Mouse (Mus musculus) heart, postnatal 10 days (tissue): ENCODE results near the gene Bbx. TPM values are rescaled to one million over a fixed set of nuclear protein-coding genes. Genes with fewer than 3 reads are reported as not detected.

Experiments used
- DNase-seq, 2 experiments: peaks; one replicate each; pipeline ENCODE4 v3.0.0; 2021
- intact Hi-C: fragments of 180-260 bp; cut with DNase I; formaldehyde crosslinking; loops from one replicate; pipeline ENCODE4 v1.15.1; 2025
- total RNA-seq, 2 experiments: library from RNA; stranded (reverse); gene quantifications; 2 replicates each; pipeline ENCODE4 v1.2.3; 2021

Gene Bbx
- total RNA-seq, 2 experiments from 2014 or later: 17.3 to 18.9 TPM

DNA sequence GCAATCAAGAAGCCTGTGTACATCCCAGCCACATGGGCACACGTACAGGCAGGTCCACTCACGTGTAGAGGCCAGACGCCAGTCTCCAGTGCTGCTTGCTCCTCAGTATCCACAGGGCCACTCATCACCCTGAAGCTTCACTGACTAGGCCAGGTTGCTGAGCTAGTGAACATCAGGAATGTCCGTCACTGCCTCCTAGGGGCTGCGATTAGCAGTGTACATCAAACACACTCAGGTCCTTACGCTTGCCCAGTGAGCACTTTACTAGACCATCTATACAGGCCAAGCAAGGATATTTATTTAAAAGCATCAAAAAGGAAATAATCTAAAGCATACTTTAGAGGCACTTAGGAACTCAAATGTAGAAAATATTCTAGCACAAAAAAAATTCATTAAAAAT is 107.9 kb downstream of the Bbx start:
- no peak for DNase-seq
- intact Hi-C loops: no loop called here

DNA sequence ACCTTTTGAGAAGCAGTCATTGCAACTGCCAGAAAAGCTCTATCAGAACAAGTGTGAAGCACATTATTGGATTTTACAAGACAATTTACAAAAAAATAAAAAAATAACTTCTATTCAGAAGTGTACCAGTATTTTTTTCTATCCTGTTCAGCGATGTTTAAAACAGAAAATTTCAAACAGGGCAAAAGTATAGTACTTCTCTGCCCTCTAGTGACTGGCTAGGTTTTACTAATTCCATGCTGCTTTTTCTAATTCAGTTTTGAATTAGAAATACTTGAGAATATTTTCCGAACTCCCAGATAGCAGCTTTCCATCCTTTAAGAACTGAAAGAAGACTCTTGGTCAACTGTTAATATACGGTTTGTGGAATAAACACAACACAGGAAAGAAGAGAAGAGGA is 110.8 kb downstream of the Bbx start:
- intact Hi-C loops: no loop called here
- DNase-seq: no peak

DNA sequence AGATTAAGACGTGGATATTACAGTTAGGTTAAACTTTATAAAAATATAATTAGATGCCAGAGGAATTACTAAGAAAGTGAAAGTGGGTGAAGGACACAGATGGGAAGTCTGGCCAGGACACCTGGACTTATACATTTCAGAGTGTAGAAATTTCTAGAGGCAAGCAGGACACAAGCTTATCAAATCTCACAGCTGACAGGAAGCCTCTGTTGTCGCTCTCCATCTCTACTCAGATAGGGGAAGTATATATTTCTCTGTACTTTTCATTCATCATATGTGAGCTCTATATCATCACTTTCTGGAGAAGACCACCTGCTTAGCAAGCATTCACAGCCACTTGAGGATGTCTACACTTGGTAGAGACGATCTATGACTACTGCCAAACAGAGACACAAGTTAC is 113.9 kb downstream of the Bbx start:
- no peak for DNase-seq
- intact Hi-C loops: no loop called here

DNA sequence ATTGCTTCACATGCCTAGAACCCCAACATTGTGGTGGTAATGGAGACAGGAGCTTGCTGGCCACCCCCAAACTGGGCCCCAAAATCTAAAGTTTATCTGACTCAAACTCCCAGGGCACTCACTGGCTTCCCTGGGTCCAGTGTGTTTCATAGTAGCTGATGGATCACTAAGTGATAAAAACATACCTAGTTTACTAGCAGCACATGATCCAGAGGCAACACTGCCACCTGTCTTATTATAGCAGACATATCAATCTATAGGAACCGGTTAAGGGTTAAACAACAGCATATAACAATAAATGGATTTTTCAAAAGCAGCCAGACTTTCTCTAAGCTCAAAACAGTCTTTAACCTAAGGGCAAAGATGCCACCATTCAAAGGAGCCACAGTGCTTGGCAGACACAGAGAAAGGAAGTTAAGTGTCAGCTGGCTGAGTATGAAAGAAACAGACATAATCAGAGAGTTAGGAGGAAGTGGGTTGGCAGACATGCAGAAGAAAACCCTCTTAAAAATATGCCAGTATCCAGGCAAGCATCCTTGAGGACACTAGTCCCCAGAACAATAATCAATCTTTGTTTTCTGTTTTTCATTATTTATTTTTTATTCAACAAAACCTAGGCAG is 116.7 kb downstream of the Bbx start:
- DNase-seq: no peak
- intact Hi-C loops: no loop called here

DNA sequence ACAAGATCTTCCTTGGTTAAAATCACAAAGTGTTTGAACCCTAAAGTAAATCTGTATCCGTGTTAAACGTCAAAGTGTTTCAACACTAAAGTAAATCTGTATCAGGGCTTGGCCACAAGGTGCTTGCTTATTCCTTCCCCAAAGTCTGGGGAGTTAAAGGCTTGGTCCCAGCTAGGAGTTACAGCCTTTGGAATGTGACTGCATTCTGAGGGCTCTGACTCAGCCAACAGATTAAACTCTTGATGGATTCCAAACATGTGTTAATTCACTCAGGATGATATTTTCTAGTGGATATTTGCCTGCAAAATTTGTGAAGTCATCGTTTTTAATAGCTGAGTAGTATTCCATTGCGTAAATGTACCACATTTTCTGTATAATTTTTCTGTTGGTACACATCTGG is 120.6 kb downstream of the Bbx start:
- no peak for DNase-seq
- intact Hi-C loops: no loop called here

DNA sequence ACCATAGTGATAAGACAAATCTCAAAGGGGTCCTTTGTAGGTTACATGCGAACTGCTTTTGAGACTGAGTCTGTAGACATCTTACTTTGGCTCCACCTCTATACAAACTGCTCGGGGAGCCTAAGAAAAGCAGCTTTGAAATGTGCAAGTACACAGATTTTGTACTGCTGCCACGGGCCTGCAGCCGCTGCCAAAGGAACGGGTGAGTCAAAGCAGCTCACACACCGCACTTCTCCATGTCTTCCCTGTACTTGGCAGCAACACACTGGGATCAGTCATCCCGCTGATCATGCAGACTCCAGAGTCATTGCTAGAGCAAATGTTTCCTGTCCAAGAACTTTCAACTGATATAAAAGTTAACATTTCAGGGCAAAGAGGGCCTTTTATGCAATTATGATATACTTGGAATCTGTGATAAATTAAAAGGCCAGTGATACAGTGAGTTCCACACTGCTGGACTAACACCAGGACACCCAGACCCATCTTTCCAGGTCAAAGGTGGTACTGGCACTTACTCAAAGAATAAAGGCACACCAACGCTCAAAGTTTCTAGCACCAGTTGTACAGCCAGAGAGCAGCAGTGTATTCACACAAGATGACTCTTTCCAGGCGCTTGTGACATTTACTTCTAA is 122.7 kb downstream of the Bbx start:
- DNase-seq: peak; percentile 87 to 89
- intact Hi-C loops: loop anchor here (5.0 to 10.0 kb wide), 5 partner anchors 52 to 1145 kb away; no protein-coding TSS in a partner anchor

DNA sequence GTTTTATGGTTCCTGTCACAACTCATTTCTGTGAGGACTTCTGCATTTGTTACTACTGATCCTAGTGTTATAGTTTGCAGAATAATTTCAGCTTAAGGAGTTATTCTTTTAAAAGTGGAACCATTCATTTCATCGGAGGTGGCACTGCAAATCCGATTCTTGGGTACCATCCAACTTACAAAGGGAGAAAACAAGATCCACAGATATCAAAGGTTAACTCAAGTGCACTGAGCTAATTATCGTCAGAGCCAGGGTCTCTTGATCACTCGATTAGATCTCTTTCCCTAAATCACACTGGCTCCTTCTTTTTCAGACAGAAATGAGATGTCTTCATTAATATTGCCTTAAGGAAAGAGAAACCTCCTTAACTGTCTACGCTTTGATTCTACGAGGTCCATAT is 123.9 kb downstream of the Bbx start:
- intact Hi-C loops: loop anchor here (5.0 to 10.0 kb wide), 5 partner anchors 51 to 1143 kb away; no protein-coding TSS in a partner anchor
- DNase-seq: no peak

DNA sequence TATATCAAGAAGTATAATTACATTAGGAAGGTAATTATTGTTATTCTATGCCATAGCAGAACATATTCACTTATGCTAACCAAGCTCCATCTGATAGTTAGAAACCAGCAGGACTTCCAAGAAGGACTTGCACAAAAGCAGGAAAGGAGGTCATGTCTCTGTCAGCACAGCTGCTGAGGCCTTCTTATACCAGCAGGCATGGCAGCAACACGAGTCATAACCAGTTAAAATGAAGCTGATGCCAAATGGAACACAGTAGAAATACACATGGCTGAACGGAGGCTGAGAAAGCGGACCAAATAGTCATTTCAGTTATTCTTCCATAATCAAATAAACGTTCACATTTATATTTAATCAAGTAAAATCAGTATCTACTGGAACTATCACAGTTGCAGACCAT is 125.0 kb downstream of the Bbx start:
- intact Hi-C loops: loop anchor here (5.0 to 10.0 kb wide), 5 partner anchors 50 to 1142 kb away; no protein-coding TSS in a partner anchor
- DNase-seq: no peak

DNA sequence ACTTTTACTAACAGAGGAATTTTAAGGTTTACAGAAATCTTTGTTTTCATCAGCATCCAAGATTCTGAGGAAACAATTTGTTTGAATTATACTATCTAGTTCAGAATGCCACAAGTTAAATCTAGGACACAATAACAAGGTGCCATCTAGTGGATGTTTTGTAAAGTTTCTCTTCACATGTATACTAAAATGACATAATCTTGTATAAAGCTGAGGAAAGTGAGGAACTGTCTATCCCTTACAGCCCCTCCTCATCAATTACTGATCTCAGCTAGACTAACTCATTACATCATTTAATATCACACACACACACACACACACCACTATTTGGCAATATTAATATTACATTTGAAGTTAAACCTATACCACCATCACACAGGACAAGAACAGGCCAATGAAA is 125.5 kb downstream of the Bbx start:
- intact Hi-C loops: loop anchor here (5.0 to 10.0 kb wide), 5 partner anchors 49 to 1142 kb away; no protein-coding TSS in a partner anchor
- DNase-seq: no peak

DNA sequence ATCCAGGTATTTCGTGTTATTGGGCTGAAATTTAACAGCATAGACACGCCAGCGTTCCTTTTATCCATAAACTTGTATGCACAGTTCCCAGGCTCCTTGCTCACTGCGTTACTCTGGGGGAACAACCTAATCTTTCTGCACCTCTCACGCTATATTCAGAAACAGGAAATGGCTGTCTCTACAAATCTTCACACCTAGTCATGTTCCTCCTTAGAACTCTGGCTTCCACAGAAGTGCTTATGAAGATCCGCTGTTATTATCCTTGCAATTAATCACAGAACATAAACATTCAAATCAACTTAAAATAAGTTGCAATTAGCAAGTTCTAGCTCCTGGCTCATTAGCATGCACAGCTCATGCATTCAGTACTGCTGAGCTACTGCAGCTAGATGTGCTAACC is 127.0 kb downstream of the Bbx start:
- DNase-seq: no peak
- intact Hi-C loops: loop anchor here (5.0 to 10.0 kb wide), 5 partner anchors 48 to 1140 kb away; no protein-coding TSS in a partner anchor

DNA sequence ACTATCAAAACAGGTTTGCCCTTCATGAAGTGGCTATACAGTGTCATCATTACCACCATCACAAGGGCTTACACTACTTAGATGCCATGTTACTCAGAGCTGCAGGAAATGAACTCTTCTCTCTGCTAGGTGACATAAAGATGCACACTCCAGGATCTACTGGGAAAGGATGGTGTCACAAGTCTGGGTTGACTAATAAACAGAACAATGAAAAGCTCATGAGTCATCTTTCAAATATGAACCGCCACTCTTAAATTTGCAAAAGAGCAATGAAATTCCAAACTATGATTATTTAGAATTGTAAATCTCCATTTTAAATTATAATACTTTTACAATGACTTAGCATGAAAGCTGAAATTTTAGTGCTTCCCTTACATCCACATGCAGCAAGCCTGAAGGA is 129.6 kb downstream of the Bbx start:
- DNase-seq: no peak
- intact Hi-C loops: loop anchor here (10.0 kb wide), 3 partner anchors 258 to 1138 kb away; no protein-coding TSS in a partner anchor

DNA sequence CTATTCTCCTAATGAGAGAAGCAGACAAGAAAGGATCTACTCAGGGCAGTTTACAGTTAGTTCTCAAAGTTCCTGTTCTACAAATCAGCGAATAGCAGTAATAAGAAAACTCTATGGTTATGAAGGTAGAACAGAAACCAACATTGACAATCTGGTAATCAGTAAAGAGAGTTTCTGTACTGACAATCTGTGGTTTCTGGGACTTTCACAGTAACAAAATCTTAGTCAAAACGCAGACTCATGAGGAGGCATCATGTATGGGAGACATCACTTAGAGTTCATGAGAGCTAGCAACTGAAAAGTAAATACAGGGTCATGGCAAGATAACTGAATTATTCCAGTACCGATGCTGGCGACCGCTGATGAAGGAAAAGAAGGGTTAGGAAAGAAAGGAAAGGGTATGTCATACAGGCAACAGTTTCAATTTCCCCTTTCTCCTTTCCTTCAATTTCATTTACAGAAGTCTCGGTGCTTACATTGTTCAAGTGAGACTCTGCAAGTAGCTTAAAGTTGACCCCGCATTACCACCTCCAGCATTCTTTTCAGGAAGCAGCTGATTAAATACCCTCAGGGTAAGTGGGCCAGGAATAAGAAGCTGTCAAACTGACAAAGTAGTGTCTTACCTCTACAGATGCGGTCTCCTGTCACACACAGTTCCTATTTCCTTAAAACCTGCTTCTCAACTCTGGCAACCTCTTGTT is 133.3 kb downstream of the Bbx start:
- intact Hi-C loops: no loop called here

DNA sequence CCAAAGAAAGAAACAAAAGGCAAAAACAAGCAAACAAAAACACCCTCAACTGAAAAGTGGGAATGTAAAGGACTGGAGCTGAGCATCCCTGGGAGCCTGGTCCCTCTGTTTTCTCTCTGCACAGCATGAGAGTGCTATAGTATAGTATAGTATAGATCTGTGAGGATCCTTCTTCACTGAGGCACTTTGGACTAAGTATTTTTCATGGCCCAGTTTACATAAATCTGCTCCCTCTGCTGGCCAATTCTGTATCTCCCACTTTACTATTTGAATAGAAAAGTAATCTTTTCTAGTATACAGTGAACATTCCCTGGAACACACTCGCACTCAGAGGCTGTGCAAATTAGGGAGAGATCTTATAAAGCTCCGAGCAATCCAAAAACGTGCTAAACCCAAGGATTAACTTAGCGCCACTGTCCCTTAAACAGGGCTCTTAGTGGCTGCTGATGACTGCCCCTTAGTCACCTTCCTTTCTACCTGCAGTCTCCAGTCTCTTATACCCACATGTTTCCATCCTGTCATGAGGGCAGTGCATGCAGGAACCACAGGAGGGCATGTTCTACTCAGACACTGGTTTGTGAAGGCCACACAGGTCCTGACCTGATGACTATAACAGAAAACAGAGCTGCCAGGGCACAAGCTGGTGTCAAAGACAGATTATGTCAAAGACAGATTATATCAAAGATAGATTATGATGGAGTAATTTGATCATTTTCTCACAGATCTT is 138.5 kb downstream of the Bbx start:
- intact Hi-C loops: loop anchor here (5.0 kb wide), 1 partner anchor 36 kb away; no protein-coding TSS in a partner anchor
- peak in 1 of 2 experiments; percentile 18 for DNase-seq

More for the DNA sequence above, 133.3 kb downstream of the Bbx start:
- no peak for DNase-seq

DNA sequence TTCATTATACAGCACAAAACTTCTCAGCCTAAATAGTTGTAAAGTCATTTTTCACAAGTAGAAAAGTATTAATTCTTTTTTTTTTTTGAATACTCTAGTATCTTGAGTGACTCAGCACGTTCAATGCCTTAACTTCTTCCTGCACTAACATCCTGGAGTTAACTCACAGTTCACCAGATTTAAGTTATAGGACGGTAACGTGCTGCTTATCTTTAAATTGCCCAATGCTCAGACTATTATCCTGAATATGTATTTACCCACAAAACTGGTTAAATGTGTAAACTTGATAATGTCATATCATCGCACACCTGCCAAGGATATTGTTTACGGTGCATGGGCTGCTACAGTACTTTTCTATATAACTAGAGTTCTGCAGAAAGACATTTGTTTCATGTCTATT is 139.4 kb downstream of the Bbx start:
- intact Hi-C loops: loop anchor here (5.0 kb wide), 1 partner anchor 36 kb away; no protein-coding TSS in a partner anchor
- no peak for DNase-seq

DNA sequence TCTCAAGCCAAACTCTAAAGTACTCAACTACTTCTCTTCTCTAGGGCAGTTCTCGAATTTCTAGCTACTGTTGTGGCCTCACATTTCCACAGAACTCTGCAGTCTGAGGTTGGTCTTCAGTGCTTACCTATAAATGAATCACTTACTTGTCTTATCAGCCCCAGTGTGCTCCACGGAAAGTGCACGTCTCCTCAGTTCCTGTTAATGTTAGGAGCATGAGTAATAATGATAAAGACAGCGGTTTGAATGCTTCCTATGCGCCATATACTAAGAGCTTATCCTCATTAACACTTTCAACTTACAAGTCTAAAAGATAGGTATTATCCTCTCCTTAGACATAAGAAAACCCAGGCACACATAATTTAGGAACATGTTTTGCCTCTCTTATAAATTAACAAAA is 142.4 kb downstream of the Bbx start:
- no peak for DNase-seq
- intact Hi-C loops: loop anchor here (5.0 kb wide), 1 partner anchor 32 kb away; no protein-coding TSS in a partner anchor

DNA sequence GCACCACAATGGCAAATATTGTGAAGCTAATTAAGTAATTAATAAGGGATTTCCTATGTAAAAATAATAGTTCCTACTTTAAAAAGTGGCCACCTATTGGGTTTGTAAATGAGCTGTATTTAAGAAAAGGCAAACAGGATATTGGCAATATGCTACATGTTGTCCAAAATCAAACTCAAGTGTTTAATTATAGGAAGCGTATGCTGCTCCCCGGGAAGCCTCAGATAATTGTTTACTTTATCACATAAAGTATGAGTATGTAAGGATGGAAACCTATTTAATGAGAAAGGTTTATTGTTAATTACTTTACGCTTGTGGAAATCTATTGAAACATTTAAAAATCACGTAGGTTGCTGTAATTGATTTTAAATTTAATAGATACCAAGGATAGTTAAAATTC is 159.4 kb downstream of the Bbx start:
- intact Hi-C loops: no loop called here
- DNase-seq: no peak

DNA sequence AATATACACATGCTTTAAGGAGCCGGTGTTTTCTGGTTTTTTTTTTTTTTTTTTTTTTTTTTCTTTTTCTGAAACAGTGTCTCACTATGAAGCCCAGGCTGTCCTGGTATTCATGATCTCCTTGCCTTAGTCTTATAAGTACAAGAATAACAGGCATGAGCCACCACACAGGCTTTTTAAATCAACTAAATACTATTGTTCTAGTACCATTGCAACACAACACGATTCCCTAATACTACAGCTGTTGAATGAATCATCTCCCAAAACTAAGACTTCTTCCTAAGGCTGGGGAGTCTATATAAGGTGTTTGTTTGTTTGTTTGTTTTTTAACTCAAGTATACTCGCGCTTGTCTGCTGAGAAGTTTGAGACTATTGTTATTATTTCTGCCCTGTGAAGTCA is 169.5 kb downstream of the Bbx start:
- DNase-seq: no peak
- intact Hi-C loops: no loop called here

DNA sequence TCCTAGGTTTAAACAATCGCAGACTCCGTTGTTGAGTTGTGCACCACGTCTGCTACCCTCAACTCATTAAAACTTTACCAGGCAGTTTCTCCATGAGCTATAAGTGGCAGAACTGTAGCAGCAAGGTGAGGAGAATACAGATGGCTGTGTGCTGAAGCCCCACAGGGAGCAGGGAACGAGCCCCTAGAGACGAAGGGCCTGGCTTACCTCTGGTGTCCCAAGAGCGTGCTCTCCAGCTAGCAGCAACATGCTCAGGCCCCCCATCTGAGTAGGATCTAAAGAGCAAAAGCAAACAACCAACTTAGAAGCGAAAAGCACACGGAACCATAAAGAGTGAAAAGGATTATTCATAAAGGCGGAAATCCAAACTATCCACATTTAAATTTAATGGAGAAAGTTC is 170.0 kb downstream of the Bbx start:
- intact Hi-C loops: no loop called here
- DNase-seq: no peak

DNA sequence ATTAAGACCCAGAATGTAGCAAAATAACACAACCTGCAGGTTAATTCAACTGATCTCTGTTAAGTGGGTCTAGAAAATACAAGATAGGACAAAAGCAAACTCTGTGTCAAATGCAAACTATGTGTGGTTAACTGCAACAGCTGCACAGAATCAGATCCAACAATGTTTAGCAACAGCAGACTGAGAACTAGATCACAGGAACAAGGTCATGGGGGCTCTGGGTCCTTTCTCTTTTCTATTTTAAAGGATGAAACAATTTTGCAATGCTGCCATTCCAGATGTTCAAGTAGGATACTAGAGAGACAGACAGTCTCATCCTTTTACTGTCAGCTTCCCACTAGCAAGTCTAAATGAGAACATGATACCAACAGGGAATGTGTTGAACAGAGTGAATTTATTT is 170.4 kb downstream of the Bbx start:
- intact Hi-C loops: no loop called here
- no peak for DNase-seq

DNA sequence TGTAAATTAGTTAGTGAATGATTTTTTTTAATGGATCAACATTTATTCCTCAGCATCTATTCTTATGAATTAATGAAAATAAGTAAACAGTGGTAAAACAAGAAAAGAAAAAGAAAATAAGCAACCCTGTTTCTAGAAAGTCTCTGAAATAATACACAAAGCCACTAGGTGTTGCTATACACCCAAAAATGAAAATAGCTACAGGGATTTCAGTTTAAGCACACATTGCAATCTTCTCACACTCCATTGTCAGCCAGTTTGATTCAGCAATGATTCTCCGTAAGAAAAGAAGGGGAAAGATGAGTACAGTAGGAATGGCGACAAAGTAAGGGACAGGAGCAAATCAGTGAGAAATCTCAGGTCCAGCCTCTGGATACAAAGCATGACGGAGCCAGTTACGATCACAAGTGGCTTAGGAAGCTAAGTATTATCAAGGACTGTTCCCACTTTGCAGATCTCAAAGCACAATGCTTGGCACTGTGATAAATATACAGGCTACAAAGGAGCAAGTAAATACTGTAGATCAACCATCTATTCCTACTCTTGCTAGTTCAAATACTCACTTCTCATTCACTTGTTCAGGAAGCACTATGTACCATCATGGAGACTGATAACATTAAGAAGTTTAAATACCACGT is 177.5 kb downstream of the Bbx start:
- intact Hi-C loops: loop anchor here (1.0 to 5.0 kb wide), 5 partner anchors 38 to 498 kb away; no protein-coding TSS in a partner anchor
- peak; percentile 7 to 41 for DNase-seq
